Mouse (Mus musculus) heart, embryonic 16.5 days (tissue): ENCODE measurements around the gene Adarb1. TPM values are rescaled to one million over a fixed set of nuclear protein-coding genes. Genes with fewer than 3 reads are reported as not detected.

ENCODE experiments used
- ATAC-seq: fragments of 200-750 bp; cut with Nextera tagmentation; replicated peaks from 2 replicates; pipeline ENCODE4 v1.8.0; 2017; ENCODE audit warnings: moderate number of reproducible peaks; ENCODE audit not compliant: insufficient read depth, low FRiP score; ENCODE audit errors: extremely low read depth
- H3K27ac ChIP-seq: fragments of 300-500 bp; sonication (generic); 2 replicates; pipeline ENCODE4 v1.5.1; 2014; ENCODE audit warnings: mild to moderate bottlenecking, low read length, control low read depth, moderate library complexity
- H3K27me3 ChIP-seq: fragments of 300-500 bp; sonication (generic); 2 replicates; pipeline ENCODE4 v1.6.1; 2014; ENCODE audit warnings: low read length, mixed read lengths; ENCODE audit not compliant: control insufficient read depth, insufficient read depth
- H3K36me3 ChIP-seq: fragments of 300-500 bp; sonication (generic); 2 replicates; pipeline ENCODE4 v1.6.1; 2014; ENCODE audit not compliant: control insufficient read depth, insufficient read depth
- H3K4me1 ChIP-seq: fragments of 300-500 bp; sonication (generic); 2 replicates; pipeline ENCODE4 v1.6.1; 2014; ENCODE audit warnings: low read length, mixed read lengths; ENCODE audit not compliant: control insufficient read depth, insufficient read depth
- H3K4me2 ChIP-seq: fragments of 300-500 bp; sonication (generic); 2 replicates; pipeline ENCODE4 v1.6.1; 2014; ENCODE audit warnings: low read depth, mild to moderate bottlenecking, control low read depth, low read length
- H3K4me3 ChIP-seq: fragments of 300-500 bp; sonication (generic); 2 replicates; pipeline ENCODE4 v1.5.1; 2014; ENCODE audit warnings: mild to moderate bottlenecking, control low read depth, low read length
- H3K9ac ChIP-seq: fragments of 300-500 bp; sonication (generic); 2 replicates; pipeline ENCODE4 v1.6.1; 2014; ENCODE audit warnings: low read length, control low read depth
- H3K9me3 ChIP-seq: fragments of 300-500 bp; sonication (generic); replicated peaks from 2 replicates; pipeline ENCODE4 v1.6.1; 2016; ENCODE audit warnings: low read length; ENCODE audit not compliant: control insufficient read depth
- WGBS: fragments of 180-500 bp; shearing (Covaris S2); extraction: QIAGEN DNeasy Blood & Tissue Kit; methylation state at CpG from one replicate; pipeline ENCODE4 v1.1.7; 2014; 5-methylcytosine and 5-hydroxymethylcytosine counted together
- polyA plus RNA-seq: library from polyadenylated mRNA; unstranded; fragments of >200 nt; fragmentation: Nextera tagmentation; extraction: Ambion mirVana; gene quantifications from 2 replicates; pipeline ENCODE4 v1.2.1, GENCODE M21; 2015

Adarb1 gene
- polyA plus RNA-seq, 1 experiment from 2014 or later = 11.7 TPM

- no peak overlapping the region for H3K27ac ChIP-seq
- no peaks in the 10 kb centered on the region for H3K27me3 ChIP-seq
- no peak overlapping the region for H3K4me3 ChIP-seq
- H3K4me1 ChIP-seq = no peaks in the 10 kb centered on the region
- H3K9ac ChIP-seq = no peak overlapping the region
- WGBS = 78% methylated on average over 3 of the region's 3 CpGs
- H3K4me2 ChIP-seq = no peak overlapping the region
- H3K36me3 ChIP-seq = peaks cover 5% of the 10 kb centered on the region
- H3K9me3 ChIP-seq = no peaks in the 10 kb centered on the region
- no peak for ATAC-seq
Observed at GRCm38 (mm10) chr10:77304362-77304761, 113.7 kb downstream of the Adarb1 start.

GRCm38 (mm10) chr10:77300934-77301297 is 117.2 kb downstream of the Adarb1 start:
- Histone ChIP-seq H3K27ac (no peak overlapping the region), H3K9me3 (no peaks in the 10 kb centered on the region), H3K4me3 (no peak overlapping the region), H3K9ac (no peak overlapping the region), H3K27me3 (no peaks in the 10 kb centered on the region), H3K4me2 (no peak overlapping the region), H3K36me3 (peaks cover 3% of the 10 kb centered on the region; the same call in 1 of the 2 replicates), H3K4me1 (no peaks in the 10 kb centered on the region)
- ATAC-seq = no peak
- 82% methylated on average over 4 of the region's 4 CpGs for WGBS

- no peaks in the 10 kb centered on the region for H3K9me3 ChIP-seq
- H3K4me3 ChIP-seq = no peak overlapping the region
- H3K4me2 ChIP-seq = no peak overlapping the region
- no peak for ATAC-seq
- WGBS = 67% methylated on average over 8 of the region's 8 CpGs
- no peak overlapping the region for H3K9ac ChIP-seq
- peaks cover 3% of the 10 kb centered on the region; the same call in 1 of the 2 replicates for H3K36me3 ChIP-seq
- H3K4me1 ChIP-seq = no peaks in the 10 kb centered on the region
- no peak overlapping the region for H3K27ac ChIP-seq
- no peaks in the 10 kb centered on the region for H3K27me3 ChIP-seq
Observed at GRCm38 (mm10) chr10:77300237-77300933, 117.7 kb downstream of the Adarb1 start.

- ATAC-seq = no peak
- WGBS = 78% methylated on average over 2 of the region's 2 CpGs
- no peak overlapping the region for H3K4me3 ChIP-seq
- peaks cover 6% of the 10 kb centered on the region for H3K36me3 ChIP-seq
- H3K9me3 ChIP-seq = no peaks in the 10 kb centered on the region
- no peak overlapping the region for H3K4me2 ChIP-seq
- H3K4me1 ChIP-seq = no peaks in the 10 kb centered on the region
- no peak overlapping the region for H3K9ac ChIP-seq
- H3K27ac ChIP-seq = no peak overlapping the region
- H3K27me3 ChIP-seq = no peaks in the 10 kb centered on the region
Observed at GRCm38 (mm10) chr10:77299194-77299593, 118.9 kb downstream of the Adarb1 start.

GRCm38 (mm10) chr10:77298621-77299020 is 119.4 kb downstream of the Adarb1 start:
- H3K27me3 ChIP-seq = no peaks in the 10 kb centered on the region
- peaks cover 6% of the 10 kb centered on the region for H3K36me3 ChIP-seq
- H3K4me2 ChIP-seq = no peak overlapping the region
- ATAC-seq = no peak
- H3K4me1 ChIP-seq = no peaks in the 10 kb centered on the region
- no peak overlapping the region for H3K4me3 ChIP-seq
- WGBS = 74% methylated on average over 8 of the region's 8 CpGs
- H3K9ac ChIP-seq = no peak overlapping the region
- no peaks in the 10 kb centered on the region for H3K9me3 ChIP-seq
- no peak overlapping the region for H3K27ac ChIP-seq

- no peak for ATAC-seq
- 91% methylated on average over 12 of the region's 12 CpGs for WGBS
Observed at GRCm38 (mm10) chr10:77294691-77295090, 123.4 kb downstream of the Adarb1 start.

GRCm38 (mm10) chr10:77290624-77291366 is 127.3 kb downstream of the Adarb1 start:
- Histone ChIP-seq H3K4me3 (no peak overlapping the region), H3K9me3 (no peaks in the 10 kb centered on the region), H3K4me2 (no peak overlapping the region), H3K27me3 (no peaks in the 10 kb centered on the region), H3K4me1 (peaks cover 22% of the 10 kb centered on the region), H3K9ac (no peak overlapping the region), H3K27ac (no peak overlapping the region), H3K36me3 (peaks cover 3% of the 10 kb centered on the region; the same call in 1 of the 2 replicates)
- WGBS = 69% methylated on average over 17 of the region's 17 CpGs
- ATAC-seq = no peak; the same call in 1 of the 2 replicates

More at GRCm38 (mm10) chr10:77294691-77295090, 123.4 kb downstream of the Adarb1 start:
- no peaks in the 10 kb centered on the region for H3K27me3 ChIP-seq
- H3K4me1 ChIP-seq = no peaks in the 10 kb centered on the region; the same call in 1 of the 2 replicates
- H3K9ac ChIP-seq = no peak overlapping the region
- no peaks in the 10 kb centered on the region for H3K9me3 ChIP-seq
- H3K27ac ChIP-seq = no peak overlapping the region
- no peak overlapping the region for H3K4me2 ChIP-seq
- no peak overlapping the region for H3K4me3 ChIP-seq
- peaks cover 3% of the 10 kb centered on the region; the same call in 1 of the 2 replicates for H3K36me3 ChIP-seq

- H3K9me3 ChIP-seq = no peaks in the 10 kb centered on the region
- H3K4me1 ChIP-seq = peaks cover 30% of the 10 kb centered on the region
Observed at GRCm38 (mm10) chr10:77289559-77289958, 128.5 kb downstream of the Adarb1 start.

GRCm38 (mm10) chr10:77288639-77289195 is 129.4 kb downstream of the Adarb1 start:
- Histone ChIP-seq H3K36me3 (no peaks in the 10 kb centered on the region; the same call in 1 of the 2 replicates), H3K27me3 (no peaks in the 10 kb centered on the region), H3K4me1 (peaks cover 31% of the 10 kb centered on the region), H3K4me2 (peak overlapping the region; percentile 26; the same call in 1 of the 2 replicates), H3K9me3 (no peaks in the 10 kb centered on the region), H3K27ac (peak overlapping the region; percentile 27), H3K9ac (no peak overlapping the region; the same call in 1 of the 2 replicates), H3K4me3 (no peak overlapping the region)
- 21% methylated on average over 5 of the region's 5 CpGs for WGBS
- no peak for ATAC-seq

More at GRCm38 (mm10) chr10:77289559-77289958, 128.5 kb downstream of the Adarb1 start:
- Histone ChIP-seq H3K36me3 (peaks cover under 1% of the 10 kb centered on the region; the same call in 1 of the 2 replicates), H3K27ac (no peak overlapping the region), H3K27me3 (no peaks in the 10 kb centered on the region), H3K9ac (no peak overlapping the region), H3K4me2 (no peak overlapping the region), H3K4me3 (no peak overlapping the region)
- ATAC-seq = no peak
- 82% methylated on average over 8 of the region's 8 CpGs for WGBS
